Mouse (Mus musculus): ENCODE data around the gene Ttc22. TPM values are rescaled to one million over a fixed set of nuclear protein-coding genes. Genes with fewer than 3 reads are reported as not detected.

Ttc22 gene
- polyA plus RNA-seq, 1 experiment from 2014 or later, result 1.6 TPM

DNA sequence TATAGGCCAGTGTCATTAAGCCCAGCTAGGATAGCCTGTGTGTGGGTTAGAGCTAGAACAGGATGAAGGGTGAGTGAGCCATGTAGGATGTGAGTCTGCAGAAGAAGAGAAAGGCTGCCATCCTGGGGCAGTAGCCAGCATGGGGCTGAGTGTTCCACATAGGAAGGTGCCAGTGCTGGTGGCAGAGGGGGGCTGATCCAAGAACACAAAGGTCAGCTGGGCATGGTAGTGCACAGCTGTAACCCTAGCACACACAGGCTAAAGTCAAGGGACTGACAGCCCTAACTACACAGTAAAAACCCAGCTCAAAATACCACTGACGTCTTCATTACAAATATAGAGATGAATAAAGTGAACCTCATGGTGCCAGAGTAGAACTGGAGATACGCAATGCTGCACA, 44.3 kb downstream of the Ttc22 start:
- H3K9ac ChIP-seq, result no peak overlapping the region
- H3K4me1 ChIP-seq (replicated peaks), result no peaks in the 10 kb centered on the region
- H3K27me3 ChIP-seq, result no peaks in the 10 kb centered on the region
- H3K4me3 ChIP-seq, result no peak overlapping the region
- no peaks in the 10 kb centered on the region for H3K9me3 ChIP-seq
- no peak overlapping the region for H3K27ac ChIP-seq
- peaks cover 100% of the 10 kb centered on the region for H3K36me3 ChIP-seq
- 97% methylated on average over 2 of the region's 2 CpGs for WGBS
- ATAC-seq (ENCODE audit: low FRiP score), result no peak
- H3K4me2 ChIP-seq, result no peak overlapping the region

- Histone ChIP-seq H3K9ac (no peak overlapping the region), H3K9me3 (no peaks in the 10 kb centered on the region), H3K27ac (no peak overlapping the region), H3K27me3 (no peaks in the 10 kb centered on the region), H3K4me3 (no peak overlapping the region), H3K4me1 (replicated peaks) (peaks cover 11% of the 10 kb centered on the region), H3K4me2 (no peak overlapping the region), H3K36me3 (peaks cover 50% of the 10 kb centered on the region)
- WGBS, result 91% methylated on average over 5 of the region's 5 CpGs
- ATAC-seq (ENCODE audit: low FRiP score), result no peak
These were observed 54.5 kb downstream of the Ttc22 start for GRCm38 (mm10) chr4:106676749-106677148.

DNA sequence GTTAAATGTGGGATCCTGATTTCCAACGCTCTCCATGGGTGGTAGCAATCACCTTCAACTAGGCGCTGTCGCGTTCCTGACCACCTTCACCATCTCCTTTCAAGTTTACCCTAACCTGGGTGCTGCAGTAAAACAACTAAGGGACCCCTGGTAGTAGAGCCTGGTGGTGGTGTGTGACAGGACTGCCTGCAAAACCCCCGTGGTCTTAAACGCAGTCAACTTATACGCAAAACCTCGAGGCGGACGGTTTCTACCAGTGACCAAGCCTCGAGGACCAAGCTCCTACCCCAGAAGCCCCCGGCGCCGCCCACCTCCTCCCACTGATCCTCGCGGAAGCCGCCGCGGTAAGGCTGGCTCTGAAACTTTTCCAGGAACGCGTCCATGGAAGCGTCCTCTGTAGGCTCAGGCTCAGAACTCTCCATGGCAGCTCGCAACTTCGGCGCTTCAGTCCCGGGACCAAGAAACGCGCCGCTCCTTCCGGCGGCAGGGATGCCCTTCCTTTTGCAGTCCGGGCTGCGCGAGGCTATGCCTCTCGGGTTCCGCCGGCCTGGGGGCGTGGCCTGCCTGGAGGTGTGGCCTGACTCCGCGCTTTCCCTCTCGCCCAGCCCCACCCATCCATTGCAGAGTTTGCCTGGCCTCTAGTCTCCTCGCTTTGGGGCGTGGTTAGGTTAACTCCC, 56.3 kb downstream of the Ttc22 start, which contains the start of gene Ttc4:
Gene Ttc4, minus strand, starts transcription at position 503 of the 677 bp plus-strand sequence.
- no peak within 1 kb of the TSS for H3K27ac ChIP-seq

GRCm38 (mm10) chr4:106679152-106679551, 56.9 kb downstream of the Ttc22 start:
- ATAC-seq (ENCODE audit: low FRiP score), result peak; percentile 56; the same call in 1 of the 2 replicates
- Histone ChIP-seq H3K9ac (no peak overlapping the region), H3K27ac (no peak overlapping the region), H3K4me1 (replicated peaks) (peaks cover 11% of the 10 kb centered on the region), H3K36me3 (peaks cover 27% of the 10 kb centered on the region), H3K27me3 (no peaks in the 10 kb centered on the region), H3K4me2 (peak overlapping the region; percentile 90), H3K9me3 (no peaks in the 10 kb centered on the region), H3K4me3 (peak overlapping the region; percentile 82)
- WGBS, result 44% methylated on average over 3 of the region's 3 CpGs

More for the DNA sequence above, 56.3 kb downstream of the Ttc22 start, which contains the start of gene Ttc4:
- peaks cover 11% of the 10 kb centered on the region for H3K4me1 ChIP-seq (replicated peaks)
- peak; percentile 95 for ATAC-seq (ENCODE audit: low FRiP score)
- H3K36me3 ChIP-seq, result peaks cover 33% of the 10 kb centered on the region
- H3K9me3 ChIP-seq, result no peaks in the 10 kb centered on the region
- H3K9ac ChIP-seq, result peak within 1 kb of the TSS; percentile 83
- peak within 1 kb of the TSS; percentile 82 for H3K4me3 ChIP-seq
- no peaks in the 10 kb centered on the region for H3K27me3 ChIP-seq
- WGBS, result under 1% methylated on average over 43 of the region's 43 CpGs
- H3K4me2 ChIP-seq, result peak within 1 kb of the TSS; percentile 90

DNA sequence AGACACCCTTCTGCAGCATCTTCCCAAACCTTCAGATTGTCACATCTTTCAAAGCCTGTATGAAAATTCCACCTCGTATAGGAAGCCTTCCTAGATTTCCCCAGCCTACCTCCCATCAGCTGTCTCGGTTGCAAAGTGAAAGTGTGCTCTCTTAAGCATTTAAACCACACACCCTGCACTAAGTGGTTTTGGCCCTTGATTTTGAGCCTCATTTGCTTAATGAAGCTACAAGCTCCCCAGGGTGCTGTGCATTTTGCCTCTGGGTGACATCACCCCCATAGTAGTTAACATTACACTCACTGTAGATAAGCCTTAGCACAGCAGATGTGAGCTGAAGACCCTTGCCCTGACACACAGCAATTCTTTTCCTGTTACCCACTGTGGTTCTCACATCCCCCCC, 58.7 kb downstream of the Ttc22 start:
- 65% methylated on average over 2 of the region's 2 CpGs for WGBS
- no peaks in the 10 kb centered on the region for H3K27me3 ChIP-seq
- H3K36me3 ChIP-seq, result peaks cover 10% of the 10 kb centered on the region
- H3K4me3 ChIP-seq, result no peak overlapping the region
- no peak overlapping the region for H3K9ac ChIP-seq
- H3K4me1 ChIP-seq (replicated peaks), result peaks cover 11% of the 10 kb centered on the region
- H3K9me3 ChIP-seq, result no peaks in the 10 kb centered on the region
- no peak for ATAC-seq (ENCODE audit: low FRiP score)
- no peak overlapping the region for H3K27ac ChIP-seq
- H3K4me2 ChIP-seq, result no peak overlapping the region

GRCm38 (mm10) chr4:106688636-106689296, 66.5 kb downstream of the Ttc22 start:
- 54% methylated on average over 3 of the region's 3 CpGs for WGBS
- Histone ChIP-seq H3K9ac (no peak overlapping the region), H3K4me1 (replicated peaks) (no peaks in the 10 kb centered on the region), H3K4me3 (no peak overlapping the region), H3K27me3 (peaks cover 12% of the 10 kb centered on the region), H3K4me2 (no peak overlapping the region), H3K36me3 (no peaks in the 10 kb centered on the region), H3K27ac (no peak overlapping the region), H3K9me3 (no peaks in the 10 kb centered on the region)
- no peak for ATAC-seq (ENCODE audit: low FRiP score)

Other genes with a start within 250 kb of the Ttc22 start
- 1.3 and 1.6 TPM in 2 replicates for gene Pcsk9, start 158.1 kb upstream of the Ttc22 start, polyA plus RNA-seq (2015; fragmentation: Nextera tagmentation; extraction: Ambion mirVana)
- gene Bsnd, start 130.1 kb upstream of the Ttc22 start, polyA plus RNA-seq (2015; fragmentation: Nextera tagmentation; extraction: Ambion mirVana), result not detected in 2 replicates
- 6.3 and 6.5 TPM in 2 replicates for gene Dhcr24, start 61.4 kb upstream of the Ttc22 start, polyA plus RNA-seq (2015; fragmentation: Nextera tagmentation; extraction: Ambion mirVana)
- gene Lexm, start 5.2 kb upstream of the Ttc22 start, polyA plus RNA-seq (2015; fragmentation: Nextera tagmentation; extraction: Ambion mirVana), result 0.10 TPM in 1 of 2 replicates, not detected in the other
- 8.4 and 9.2 TPM in 2 replicates for gene Pars2, start 28.6 kb downstream of the Ttc22 start, polyA plus RNA-seq (2015; fragmentation: Nextera tagmentation; extraction: Ambion mirVana)
- gene Ttc4, start 56.5 kb downstream of the Ttc22 start, polyA plus RNA-seq (2015; fragmentation: Nextera tagmentation; extraction: Ambion mirVana), result 111 and 112 TPM in 2 replicates
- gene Mroh7, start 108.5 kb downstream of the Ttc22 start, polyA plus RNA-seq (2015; fragmentation: Nextera tagmentation; extraction: Ambion mirVana), result 0.21 and 0.36 TPM in 2 replicates
- gene Fam151a, start 111.5 kb downstream of the Ttc22 start, polyA plus RNA-seq (2015; fragmentation: Nextera tagmentation; extraction: Ambion mirVana), result not detected in 2 replicates
- gene Acot11, start 182.6 kb downstream of the Ttc22 start, polyA plus RNA-seq (2015; fragmentation: Nextera tagmentation; extraction: Ambion mirVana), result 1.3 and 1.5 TPM in 2 replicates

Measured in hindbrain, embryonic 13.5 days (tissue).